In the genomic region with DNA sequence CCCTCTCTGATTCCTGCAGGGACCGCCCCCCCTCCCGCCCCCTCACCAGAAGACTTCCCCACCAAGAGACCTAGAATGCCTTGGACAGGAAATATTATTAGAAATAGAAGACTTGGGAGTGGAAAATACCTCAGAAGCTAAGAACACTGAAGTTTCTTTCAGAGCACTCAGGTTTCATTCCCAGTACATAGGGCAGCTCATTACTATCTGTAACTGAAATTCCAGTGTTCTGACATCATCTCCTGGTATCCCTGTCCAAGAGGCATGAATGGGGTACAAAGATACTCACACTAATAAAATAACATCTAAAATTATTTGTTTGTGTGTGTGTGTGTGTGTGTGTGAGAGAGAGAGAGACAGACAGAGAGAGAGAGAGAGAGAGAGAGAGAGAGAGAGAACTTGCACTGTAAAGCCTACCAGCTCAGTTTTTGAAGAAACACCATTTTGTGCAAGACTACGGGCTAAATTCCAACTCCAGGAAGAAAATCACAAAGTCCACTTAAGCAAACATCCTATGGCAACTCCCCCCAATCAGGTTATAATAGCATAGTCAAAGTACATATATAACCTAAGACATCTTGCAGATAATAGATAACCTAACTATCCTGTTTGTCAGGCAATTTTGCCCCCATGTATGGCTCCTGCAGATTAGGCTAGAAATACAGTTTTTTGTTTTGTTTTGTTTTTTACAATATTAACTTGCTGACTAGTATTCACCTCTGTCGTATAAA, we compare ENCODE assay signal across 20 mouse cellular contexts.
"Had no signal": no experiment of that assay in that cellular context is flagged by ENCODE, and none has a peak within 500 bp of the region (broad histone marks: within the 10 kb centered on the region; RNA-seq: fewer than 3 reads in every experiment).

No protein-coding gene starts in this region.

- DNase-seq: kidney, adult 18-20 months; kidney, adult 9 months; kidney, postnatal 14 days; kidney, postnatal 4 days; layer of hippocampus, postnatal 36 days; liver, postnatal 0 days; lung, embryonic 14.5 days; right cerebral cortex, adult 18-20 months; right cerebral cortex, postnatal 14 days; spleen, adult 18-20 months; thymus, postnatal 25 days had no signal

- H3K27me3 ChIP-seq: midbrain, embryonic 12.5 days; midbrain, embryonic 15.5 days; neural tube, embryonic 12.5 days; neural tube, embryonic 15.5 days; stomach, embryonic 15.5 days had no signal

- ATAC-seq: liver, postnatal 0 days; lung, postnatal 0 days; midbrain, embryonic 15.5 days had no signal

- H3K4me1 ChIP-seq: stomach, embryonic 15.5 days had no signal

- H3K9ac ChIP-seq: liver, embryonic 14.5 days; liver, postnatal 0 days; lung, embryonic 14.5 days; midbrain, embryonic 12.5 days; midbrain, embryonic 15.5 days; neural tube, embryonic 12.5 days; neural tube, embryonic 15.5 days; stomach, embryonic 15.5 days had no signal

- H3K4me3 ChIP-seq: left cerebral cortex, adult 2 months; midbrain, embryonic 12.5 days; midbrain, embryonic 15.5 days; neural tube, embryonic 12.5 days; neural tube, embryonic 15.5 days; stomach, embryonic 15.5 days had no signal

- H3K4me2 ChIP-seq: lung, embryonic 14.5 days; midbrain, embryonic 12.5 days; midbrain, embryonic 15.5 days; neural tube, embryonic 12.5 days; neural tube, embryonic 15.5 days; stomach, embryonic 15.5 days had no signal

- H3K36me3 ChIP-seq: midbrain, embryonic 12.5 days; midbrain, embryonic 15.5 days; neural tube, embryonic 12.5 days; neural tube, embryonic 15.5 days; stomach, embryonic 15.5 days had no signal

- H3K27ac ChIP-seq: left cerebral cortex, adult 2 months; liver, embryonic 14.5 days; macrophage; midbrain, embryonic 12.5 days; midbrain, embryonic 15.5 days; neural tube, embryonic 12.5 days; neural tube, embryonic 15.5 days; stomach, embryonic 15.5 days had no signal

- H3K9me3 ChIP-seq: midbrain, embryonic 12.5 days; midbrain, embryonic 15.5 days; neural tube, embryonic 12.5 days; neural tube, embryonic 15.5 days; stomach, embryonic 15.5 days had no signal
